Mouse (Mus musculus): ENCODE results near the gene Ywhae. TPM values are rescaled to one million over a fixed set of nuclear protein-coding genes. Genes with fewer than 3 reads are reported as not detected.
A peak's percentile ranks its signal among the peaks of the same experiment; 100 is the strongest.
"Not testable (repeated sequence)": the region's sequence is repeated elsewhere in the genome, so short reads cannot be mapped to it uniquely, and the experiment has no call there.

Ywhae gene
- polyA plus RNA-seq (2016; fragmentation: Nextera tagmentation; extraction: Ambion mirVana) = 1,436 and 1,495 TPM in 2 replicates

DNA sequence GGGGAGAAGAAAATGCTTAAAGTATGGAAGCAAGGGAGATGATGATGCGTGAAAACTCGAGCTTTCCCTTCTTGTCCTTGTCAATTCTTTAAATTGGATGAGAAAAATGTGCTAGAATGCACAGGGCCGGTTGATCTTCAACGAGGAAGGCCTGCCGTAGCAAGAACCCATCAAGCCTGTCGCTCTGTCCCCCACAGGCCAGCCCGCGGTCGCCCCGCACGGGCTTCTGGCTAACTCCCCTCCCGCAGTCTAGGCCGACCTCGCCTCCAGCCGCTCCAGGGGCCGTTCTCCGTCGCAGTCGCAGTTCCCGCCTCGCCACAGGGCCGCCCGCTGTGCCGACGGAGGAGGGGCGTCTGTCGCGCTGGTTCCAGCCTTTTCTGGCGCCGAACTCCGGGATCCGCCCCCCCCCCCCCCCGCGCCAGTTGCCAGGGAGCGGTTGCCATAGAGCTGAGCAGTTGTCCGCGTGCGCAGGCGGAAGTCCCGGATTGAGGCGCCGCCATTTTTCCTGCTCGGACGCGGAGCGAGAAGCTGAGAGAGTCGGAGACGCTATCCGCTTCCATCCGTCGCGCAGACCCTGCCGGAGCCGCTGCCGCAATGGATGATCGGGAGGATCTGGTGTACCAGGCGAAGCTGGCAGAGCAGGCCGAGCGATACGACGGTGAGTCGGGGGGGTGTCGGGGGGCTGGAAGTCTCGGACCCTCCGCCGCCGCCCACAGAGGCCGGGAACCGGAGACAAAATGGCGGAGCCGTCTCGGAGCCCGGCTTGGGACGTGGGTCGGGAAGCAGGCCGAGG, at the start of gene Ywhae:
Gene Ywhae, plus strand, starts transcription at position 436 of the 793 bp plus-strand sequence.
- Histone ChIP-seq H3K36me3 (replicated peaks) (0 out of 2 replicates have a peak, but pooled peaks cover 5% of the 10 kb centered on the region), H3K4me3 (replicated peaks) (peak within 1 kb of the TSS; percentile 96), H3K9me3 (no peaks in the 10 kb centered on the region), H3K27ac (peak within 1 kb of the TSS; percentile 98), H3K4me2 (peak within 1 kb of the TSS; percentile 74), H3K9ac (peak within 1 kb of the TSS; percentile 98), H3K4me1 (peaks cover 37% of the 10 kb centered on the region), H3K27me3 (no peaks in the 10 kb centered on the region)
- under 1% methylated on average over 74 of the region's 76 CpGs for WGBS
- ATAC-seq (ENCODE audit: low FRiP score) = peak; percentile 95

DNA sequence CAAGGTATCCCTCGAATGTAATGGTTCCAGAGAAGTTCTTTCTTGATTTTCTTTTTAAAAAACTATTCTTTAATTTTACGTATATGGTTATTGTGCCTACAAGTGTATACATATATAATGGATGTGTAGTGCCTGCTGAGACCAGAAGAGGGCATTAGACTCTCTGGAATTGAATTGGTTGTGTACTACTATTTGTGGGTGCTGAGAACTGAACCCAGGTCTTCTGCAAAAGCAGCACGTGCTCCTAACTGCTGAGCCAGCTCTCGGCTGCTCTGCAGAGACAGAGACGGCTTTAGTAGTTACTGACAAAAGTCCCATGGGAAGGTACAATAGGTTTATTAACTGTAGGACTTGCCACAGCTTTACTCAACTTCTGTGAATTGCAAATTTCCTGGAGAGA, 48.2 kb upstream of the Ywhae start:
- 96% methylated on average over 5 of the region's 5 CpGs for WGBS
- no peak for ATAC-seq (ENCODE audit: low FRiP score)

DNA sequence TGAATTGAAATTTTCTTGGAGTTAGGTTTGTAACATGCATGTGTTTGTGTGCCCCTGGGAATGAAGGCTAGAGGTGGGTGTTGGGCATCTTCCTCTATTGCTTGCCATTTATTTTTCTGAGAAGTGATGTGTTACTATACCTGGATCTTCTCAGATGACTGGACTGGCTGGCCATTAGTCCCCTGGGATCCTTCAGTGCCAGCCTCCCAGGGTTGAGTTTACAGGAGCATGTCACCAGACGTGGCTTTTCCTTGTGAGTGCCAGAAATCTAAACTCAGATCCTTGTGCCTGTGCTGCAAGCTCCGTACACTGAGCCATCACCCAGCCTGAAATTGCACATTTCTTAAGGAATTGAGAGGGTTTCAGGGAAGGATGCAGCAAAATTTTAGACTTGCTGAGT, 47.7 kb upstream of the Ywhae start:
- no peak overlapping the region for H3K9ac ChIP-seq
- no peak overlapping the region for H3K27ac ChIP-seq
- no peak overlapping the region for H3K4me3 ChIP-seq (replicated peaks)
- no peak overlapping the region for H3K4me2 ChIP-seq
- peaks cover 13% of the 10 kb centered on the region for H3K4me1 ChIP-seq
- no peaks in the 10 kb centered on the region for H3K9me3 ChIP-seq
- WGBS = 88% methylated on average over 2 of the region's 2 CpGs
- peaks cover 16% of the 10 kb centered on the region for H3K36me3 ChIP-seq (replicated peaks)
- H3K27me3 ChIP-seq = no peaks in the 10 kb centered on the region
- ATAC-seq (ENCODE audit: low FRiP score) = no peak

More for the DNA sequence above, 48.2 kb upstream of the Ywhae start:
- H3K27me3 ChIP-seq = no peaks in the 10 kb centered on the region
- H3K36me3 ChIP-seq (replicated peaks) = peaks cover 16% of the 10 kb centered on the region
- no peak overlapping the region for H3K4me3 ChIP-seq (replicated peaks)
- no peak overlapping the region for H3K9ac ChIP-seq
- no peak overlapping the region for H3K27ac ChIP-seq
- H3K4me2 ChIP-seq = no peak overlapping the region
- peaks cover 16% of the 10 kb centered on the region for H3K4me1 ChIP-seq
- H3K9me3 ChIP-seq = no peaks in the 10 kb centered on the region

DNA sequence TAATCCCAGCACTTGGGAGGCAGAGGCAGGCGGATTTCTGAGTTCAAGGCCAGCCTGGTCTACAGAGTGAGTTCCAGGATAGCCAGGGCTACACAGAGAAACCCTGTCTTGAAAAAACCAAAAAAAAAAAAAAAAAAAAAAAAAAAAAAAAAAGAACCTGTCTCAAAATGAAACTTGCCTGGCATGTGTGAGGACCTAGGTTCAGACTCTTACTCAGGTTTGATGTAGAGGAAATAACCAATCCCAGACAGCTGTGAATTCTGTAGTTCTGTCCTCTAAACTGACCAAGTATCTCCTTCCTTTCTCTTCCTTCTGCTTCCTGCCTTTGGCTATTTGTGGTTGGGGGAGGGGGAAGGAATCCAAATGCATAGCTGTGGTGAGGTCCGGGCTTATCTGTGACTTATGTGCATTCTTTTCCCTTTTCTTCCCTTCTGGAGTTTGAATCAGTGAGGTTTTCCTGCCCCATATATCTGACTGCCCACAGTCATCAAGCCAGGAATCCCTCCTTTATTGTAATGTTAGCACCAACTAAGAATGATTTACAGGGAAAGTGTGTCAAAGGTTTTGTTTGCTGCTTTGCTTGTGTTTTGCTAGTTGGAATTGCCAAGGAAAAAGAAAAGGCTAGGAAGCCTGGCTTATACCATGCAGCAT, 45.2 kb upstream of the Ywhae start:
- Histone ChIP-seq H3K9me3 (no peaks in the 10 kb centered on the region), H3K36me3 (replicated peaks) (peaks cover 30% of the 10 kb centered on the region), H3K4me1 (no peaks in the 10 kb centered on the region), H3K27ac (no peak overlapping the region), H3K4me3 (replicated peaks) (no peak overlapping the region), H3K9ac (no peak overlapping the region), H3K4me2 (no peak overlapping the region), H3K27me3 (no peaks in the 10 kb centered on the region)
- 88% methylated on average over 2 of the region's 2 CpGs for WGBS
- no peak for ATAC-seq (ENCODE audit: low FRiP score)

DNA sequence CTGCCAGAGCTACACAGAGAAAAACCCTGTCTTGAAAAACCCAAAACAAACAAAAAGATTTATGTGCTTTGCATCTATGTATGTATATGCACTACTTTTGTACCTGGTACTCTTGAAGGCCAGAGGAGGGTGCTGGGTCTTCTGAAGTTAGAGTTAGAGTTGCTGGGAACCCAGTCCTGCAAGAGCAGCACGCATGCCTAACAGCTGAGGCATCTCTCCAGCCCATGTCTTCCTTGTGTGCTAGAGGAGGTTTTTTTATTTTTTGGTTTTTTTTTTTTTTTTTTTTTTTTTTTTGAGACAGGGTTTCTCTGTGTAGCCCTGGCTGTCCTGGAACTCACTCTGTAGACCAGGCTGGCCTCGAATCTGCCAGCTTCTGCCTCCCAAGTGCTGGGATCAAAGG, 44.5 kb upstream of the Ywhae start:
- no peak overlapping the region for H3K4me2 ChIP-seq

DNA sequence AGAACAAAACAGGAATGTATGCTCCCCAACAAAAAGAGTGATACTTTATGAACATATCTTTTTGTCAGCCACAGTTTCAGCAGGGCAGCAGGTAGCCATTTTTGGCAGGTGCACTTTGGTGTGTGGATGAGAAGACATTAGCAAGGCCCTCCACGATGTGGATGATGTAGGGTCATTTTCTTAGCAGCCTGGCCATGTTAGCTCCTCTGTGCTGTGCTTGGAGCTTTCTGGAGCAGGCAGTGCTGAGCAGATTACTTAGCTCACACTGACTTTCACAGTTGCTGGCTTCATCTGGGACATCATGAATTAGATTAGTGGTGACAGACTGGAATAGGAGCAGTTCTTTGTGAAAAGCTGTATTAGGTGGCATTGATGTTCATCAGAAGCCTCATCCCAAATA, 42.7 kb upstream of the Ywhae start:
- Histone ChIP-seq H3K9ac (no peak overlapping the region), H3K36me3 (replicated peaks) (peaks cover 39% of the 10 kb centered on the region), H3K4me1 (no peaks in the 10 kb centered on the region), H3K27me3 (no peaks in the 10 kb centered on the region), H3K4me2 (no peak overlapping the region), H3K27ac (no peak overlapping the region), H3K9me3 (no peaks in the 10 kb centered on the region), H3K4me3 (replicated peaks) (no peak overlapping the region)
- ATAC-seq (ENCODE audit: low FRiP score) = no peak
- WGBS = 91% methylated on average over 1 of the region's 1 CpGs

More for the DNA sequence above, 44.5 kb upstream of the Ywhae start:
- H3K9me3 ChIP-seq = no peaks in the 10 kb centered on the region
- no peak overlapping the region for H3K4me3 ChIP-seq (replicated peaks)
- 94% methylated on average over 2 of the region's 2 CpGs for WGBS
- no peak overlapping the region for H3K27ac ChIP-seq
- H3K9ac ChIP-seq = no peak overlapping the region
- H3K36me3 ChIP-seq (replicated peaks) = peaks cover 31% of the 10 kb centered on the region
- H3K27me3 ChIP-seq = no peaks in the 10 kb centered on the region
- no peaks in the 10 kb centered on the region for H3K4me1 ChIP-seq
- ATAC-seq (ENCODE audit: low FRiP score) = no peak

DNA sequence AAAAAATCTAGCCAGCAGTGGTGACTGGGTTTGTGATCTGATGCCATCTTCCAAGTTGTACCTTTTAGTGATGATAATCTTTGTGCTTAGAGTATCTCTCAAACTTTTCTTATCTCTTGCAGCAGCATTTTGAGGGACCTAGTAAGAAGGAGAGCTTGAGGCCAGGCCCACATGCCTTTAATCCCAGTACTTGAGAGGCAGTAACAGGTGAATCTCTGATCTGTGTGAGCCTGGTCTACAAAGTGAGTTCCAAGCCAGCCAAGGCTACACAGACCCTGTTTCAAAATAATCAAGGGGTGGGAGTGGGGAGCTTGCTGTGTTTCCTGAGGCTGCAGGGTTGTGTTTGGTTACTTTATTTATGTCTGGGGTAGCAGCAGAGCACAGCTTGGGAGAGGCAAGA, 41.6 kb upstream of the Ywhae start:
- no peak overlapping the region for H3K27ac ChIP-seq
- no peak overlapping the region for H3K4me2 ChIP-seq
- H3K9me3 ChIP-seq = no peaks in the 10 kb centered on the region
- H3K9ac ChIP-seq = no peak overlapping the region
- H3K36me3 ChIP-seq (replicated peaks) = peaks cover 41% of the 10 kb centered on the region
- H3K4me1 ChIP-seq = no peaks in the 10 kb centered on the region
- ATAC-seq (ENCODE audit: low FRiP score) = no peak
- no peaks in the 10 kb centered on the region for H3K27me3 ChIP-seq
- H3K4me3 ChIP-seq (replicated peaks) = no peak overlapping the region

DNA sequence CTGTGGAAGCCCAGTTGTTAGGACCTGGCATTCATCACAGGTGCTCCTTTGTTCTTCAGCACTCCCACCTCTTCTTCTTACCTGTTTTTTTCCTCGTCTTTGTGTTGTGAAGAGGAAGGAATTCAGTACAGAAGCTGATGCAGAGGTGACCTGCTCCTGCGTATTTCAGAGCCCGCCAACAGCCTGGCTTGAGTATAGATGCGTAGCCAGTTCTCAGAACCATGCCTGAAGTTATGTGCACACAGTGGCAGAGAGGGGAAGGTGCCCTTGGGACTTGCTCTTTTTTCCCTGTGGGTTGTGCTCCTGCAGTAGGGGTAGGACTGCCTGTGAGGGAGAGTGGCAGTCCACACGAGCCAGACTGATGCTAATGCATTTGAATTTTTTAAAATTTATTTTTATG, 39.1 kb upstream of the Ywhae start:
- Histone ChIP-seq H3K4me3 (replicated peaks) (no peak overlapping the region), H3K27ac (no peak overlapping the region), H3K27me3 (no peaks in the 10 kb centered on the region), H3K4me2 (no peak overlapping the region), H3K4me1 (no peaks in the 10 kb centered on the region), H3K9ac (no peak overlapping the region), H3K9me3 (no peaks in the 10 kb centered on the region), H3K36me3 (replicated peaks) (peaks cover 58% of the 10 kb centered on the region)
- 90% methylated on average over 5 of the region's 5 CpGs for WGBS
- no peak for ATAC-seq (ENCODE audit: low FRiP score)

DNA sequence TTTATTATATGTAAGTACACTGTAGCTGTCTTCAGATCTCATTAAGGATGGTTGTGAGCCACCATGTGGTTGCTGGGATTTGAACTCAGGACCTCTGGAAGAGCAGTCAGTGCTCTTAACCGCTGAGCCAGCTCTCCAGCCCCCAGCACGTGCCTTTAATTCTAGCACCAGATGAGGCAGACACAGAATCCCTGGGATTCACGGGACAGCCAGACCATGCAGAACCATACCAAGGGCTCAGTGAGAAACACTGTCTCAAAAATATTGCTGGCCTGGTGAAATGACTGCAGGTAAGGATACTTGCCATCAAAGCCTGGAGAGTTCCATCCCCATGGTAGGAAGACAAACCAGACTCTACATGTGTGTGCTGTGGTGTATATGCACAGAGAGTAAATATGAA, 35.2 kb upstream of the Ywhae start:
- H3K27ac ChIP-seq; H3K9ac ChIP-seq; H3K4me2 ChIP-seq; H3K4me3 ChIP-seq (replicated peaks); H3K27me3 ChIP-seq; H3K9me3 ChIP-seq; ATAC-seq (ENCODE audit: low FRiP score); H3K4me1 ChIP-seq: not testable (repeated sequence)
- 99% methylated on average over 3 of the region's 3 CpGs for WGBS
- peaks cover 74% of the 10 kb centered on the region for H3K36me3 ChIP-seq (replicated peaks)

DNA sequence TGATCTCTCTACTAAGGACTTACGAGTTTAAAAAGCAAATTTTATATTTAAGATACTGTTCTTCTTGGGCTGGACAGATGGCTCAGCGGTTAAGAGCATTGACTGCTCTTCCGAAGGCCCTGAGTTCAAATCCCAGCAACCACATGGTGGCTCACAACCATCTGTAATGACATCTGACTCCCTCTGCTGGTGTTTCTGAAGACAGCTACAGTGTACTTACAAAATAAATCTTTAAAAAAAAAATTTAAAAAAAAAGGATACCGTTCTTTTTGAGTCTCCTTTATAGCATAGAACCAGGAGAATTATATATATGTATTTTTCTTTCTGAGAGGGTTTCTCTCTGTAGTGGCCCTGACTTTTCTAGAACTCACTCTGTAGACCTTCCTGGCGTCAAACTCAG, 32.1 kb upstream of the Ywhae start:
- 97% methylated on average over 5 of the region's 5 CpGs for WGBS
- Histone ChIP-seq H3K4me2 (no peak overlapping the region), H3K4me1 (no peaks in the 10 kb centered on the region), H3K9ac (no peak overlapping the region), H3K36me3 (replicated peaks) (peaks cover 77% of the 10 kb centered on the region), H3K27me3 (no peaks in the 10 kb centered on the region), H3K9me3 (no peaks in the 10 kb centered on the region), H3K27ac (no peak overlapping the region), H3K4me3 (replicated peaks) (no peak overlapping the region)
- ATAC-seq (ENCODE audit: low FRiP score) = no peak

DNA sequence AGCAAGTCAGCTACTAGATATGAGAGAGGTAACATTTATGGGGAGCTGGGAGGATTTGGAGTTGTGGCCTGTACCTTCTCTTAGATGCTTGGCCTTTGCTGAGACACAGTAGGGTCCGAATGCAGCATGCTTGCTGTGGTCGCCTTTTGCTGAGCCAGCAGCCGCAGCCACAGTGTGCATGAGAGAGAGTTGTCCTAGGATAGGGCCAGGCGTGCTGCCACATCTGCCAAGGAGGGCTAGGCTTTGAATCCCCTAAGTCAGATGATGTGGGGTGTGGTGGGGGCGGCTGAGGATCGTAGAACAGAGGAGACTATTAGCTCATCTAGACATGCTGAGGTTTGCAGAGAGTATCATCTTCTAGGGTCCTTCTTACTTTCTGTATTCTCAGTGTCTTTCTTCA, 29.9 kb upstream of the Ywhae start:
- H3K4me1 ChIP-seq = no peaks in the 10 kb centered on the region
- no peak overlapping the region for H3K4me2 ChIP-seq
- H3K27ac ChIP-seq = no peak overlapping the region
- no peak overlapping the region for H3K9ac ChIP-seq
- ATAC-seq (ENCODE audit: low FRiP score) = no peak
- H3K9me3 ChIP-seq = no peaks in the 10 kb centered on the region
- peaks cover 79% of the 10 kb centered on the region for H3K36me3 ChIP-seq (replicated peaks)
- 92% methylated on average over 6 of the region's 6 CpGs for WGBS
- no peak overlapping the region for H3K4me3 ChIP-seq (replicated peaks)
- H3K27me3 ChIP-seq = no peaks in the 10 kb centered on the region

DNA sequence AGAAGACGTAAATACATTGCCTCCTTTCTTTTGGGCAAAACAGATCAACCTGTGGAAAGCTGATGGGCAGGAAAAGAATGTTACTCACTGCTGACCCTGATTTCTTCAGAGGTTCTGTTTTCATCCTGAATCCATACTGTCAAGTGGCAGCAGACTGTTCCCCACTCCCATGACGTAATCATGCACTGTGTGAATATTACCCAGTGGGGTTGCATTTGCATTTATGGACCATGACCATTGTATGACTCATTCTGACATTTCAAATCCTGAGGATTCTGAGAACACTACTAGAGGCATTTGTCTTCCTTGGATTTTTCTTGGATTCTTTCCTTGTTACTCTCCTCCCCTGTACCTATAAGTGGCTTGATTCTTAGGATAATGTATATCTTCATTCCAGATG, 28.9 kb upstream of the Ywhae start:
- Histone ChIP-seq H3K4me1 (no peaks in the 10 kb centered on the region), H3K27me3 (no peaks in the 10 kb centered on the region), H3K4me2 (no peak overlapping the region), H3K27ac (no peak overlapping the region), H3K9me3 (no peaks in the 10 kb centered on the region), H3K9ac (no peak overlapping the region), H3K4me3 (replicated peaks) (no peak overlapping the region), H3K36me3 (replicated peaks) (peaks cover 74% of the 10 kb centered on the region)
- WGBS = 95% methylated on average over 2 of the region's 2 CpGs
- no peak for ATAC-seq (ENCODE audit: low FRiP score)

DNA sequence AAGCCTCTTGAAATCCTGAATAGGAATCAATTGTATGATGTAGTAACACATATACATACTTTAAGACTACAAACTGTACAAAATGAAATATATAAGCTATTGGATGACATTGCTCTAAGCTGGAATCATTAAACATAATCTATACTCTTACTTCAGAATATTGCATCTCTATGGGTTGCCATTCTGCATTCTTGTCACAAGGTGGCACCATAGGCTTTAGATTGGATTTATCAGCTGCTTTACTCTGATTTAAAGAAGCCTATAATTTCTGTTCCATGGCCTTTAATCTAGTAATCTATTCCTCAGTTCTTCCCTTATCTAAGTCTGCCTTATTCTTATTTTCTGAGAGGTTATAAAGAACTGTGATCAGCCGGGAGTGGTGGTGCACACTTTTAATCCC, 18.7 kb upstream of the Ywhae start:
- WGBS = 91% methylated on average over 1 of the region's 1 CpGs
- Histone ChIP-seq H3K27ac (no peak overlapping the region), H3K9ac (no peak overlapping the region), H3K36me3 (replicated peaks) (no peaks in the 10 kb centered on the region), H3K4me1 (no peaks in the 10 kb centered on the region), H3K4me3 (replicated peaks) (no peak overlapping the region), H3K27me3 (no peaks in the 10 kb centered on the region), H3K9me3 (no peaks in the 10 kb centered on the region), H3K4me2 (no peak overlapping the region)
- ATAC-seq (ENCODE audit: low FRiP score) = no peak

Data from forebrain, embryonic 12.5 days (tissue).